ENCODE assay signal across 9 mouse cellular contexts in the genomic region with DNA sequence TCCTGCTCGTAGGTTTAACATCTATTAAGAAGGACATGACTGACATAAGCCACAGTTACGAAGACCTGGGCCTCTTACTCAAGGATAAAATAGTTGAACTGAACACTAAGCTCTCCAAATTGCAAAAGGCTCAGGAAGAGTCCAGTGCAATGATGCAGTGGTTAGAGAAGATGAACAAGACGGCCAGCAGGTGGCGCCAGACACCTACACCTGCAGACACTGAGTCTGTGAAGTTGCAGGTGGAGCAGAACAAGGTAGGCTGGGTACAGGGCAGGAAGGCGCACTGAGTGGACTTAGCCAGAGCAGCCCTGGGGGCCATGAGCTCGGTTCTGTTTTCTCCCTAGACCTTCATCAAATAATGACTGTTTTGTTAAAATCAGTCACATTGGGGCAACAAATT.
DNase-seq lines count a peak whose midpoint lies in the region; TF ChIP-seq lines count a peak whose summit lies in the region.
"Had no signal": no experiment of that assay in that cellular context is flagged by ENCODE, and none has a peak within 500 bp of the region (broad histone marks: within the 10 kb centered on the region; RNA-seq: fewer than 3 reads in every experiment).

No protein-coding gene starts in this region.

- no peak overlapping the region for H3K4me2 ChIP-seq in CH12.LX (ENCODE audit: insufficient read depth, low read depth, poor library complexity, severe bottlenecking)
- H3K4me2 ChIP-seq: limb, embryonic 15.5 days had no signal

- intact Hi-C loops in heart, postnatal 36 days (cut with DNase I), result loop anchor here (1.0 to 5.0 kb wide), 2 partner anchors 59 to 192 kb away; no protein-coding TSS in a partner anchor

- no peak for TF ChIP-seq EP300 in CH12.LX (IDR thresholded peaks at IDR 0.05; ENCODE audit: low read length)

- no peaks in the 10 kb centered on the region for H3K27me3 ChIP-seq in CH12.LX (replicated peaks)
- peaks cover 10% of the 10 kb centered on the region; the same call in 1 of the 2 replicates for H3K27me3 ChIP-seq in forebrain, embryonic 10.5 days (ENCODE audit: poor library complexity, severe bottlenecking)
- H3K27me3 ChIP-seq: limb, embryonic 15.5 days had no signal

- H3K4me3 ChIP-seq in CH12.LX (replicated peaks in 1 of 3; ENCODE audit: low read depth in 2 of 3, low read length in 2 of 3, poor library complexity in 1 of 3), result no peak overlapping the region
- no peak overlapping the region for H3K4me3 ChIP-seq in forebrain, embryonic 10.5 days
- no peak overlapping the region for H3K4me3 ChIP-seq in lung, adult 2 months (replicated peaks; ENCODE audit: extremely low read depth, low read depth, low read length)
- H3K4me3 ChIP-seq: limb, embryonic 15.5 days had no signal

- peak; percentile 81 to 98 for TF ChIP-seq CTCF in CH12.LX (conservative IDR thresholded peaks at IDR 0.05 in 1 of 2, IDR thresholded peaks at IDR 0.05 in 1 of 2; ENCODE audit: low read depth in 2 of 2, low read length in 2 of 2)
- TF ChIP-seq CTCF in brain, embryonic 14.5 days (IDR thresholded peaks at IDR 0.05; ENCODE audit: borderline replicate concordance, extremely low read depth, insufficient read depth, insufficient read length), result peak; percentile 88
- TF ChIP-seq CTCF in lung, adult 2 months (IDR thresholded peaks at IDR 0.05; ENCODE audit: insufficient read depth, low read length), result peak; percentile 98

- in situ Hi-C loops in CH12.LX (cut with MboI; ENCODE audit: low pct_ligation_motif_present, low pct_unique_long_range_greater_than_20kb, low sequenced_read_pairs), result no loop called here

- H3K27ac ChIP-seq in CH12.LX (ENCODE audit: insufficient read depth, low read depth), result no peak overlapping the region
- H3K27ac ChIP-seq in forebrain, embryonic 10.5 days, result no peak overlapping the region
- H3K27ac ChIP-seq: limb, embryonic 15.5 days had no signal

- no peak overlapping the region for H3K9ac ChIP-seq in CH12.LX (ENCODE audit: insufficient read depth, low read depth)
- H3K9ac ChIP-seq: limb, embryonic 15.5 days had no signal

- dilution Hi-C loops in CH12.LX (cut with MboI; ENCODE audit: extremely low pct_ligation_motif_present, extremely low pct_unique_long_range_greater_than_20kb, low sequenced_read_pairs), result no loop called here

- TF ChIP-seq POLR2A in CH12.LX (IDR thresholded peaks at IDR 0.05; ENCODE audit: low read depth, low read length), result no peak
- TF ChIP-seq POLR2A in brain, embryonic 14.5 days (IDR thresholded peaks at IDR 0.05; ENCODE audit: borderline replicate concordance, extremely low read depth, insufficient read depth, insufficient read length, poor library complexity, severe bottlenecking), result no peak
- no peak for TF ChIP-seq POLR2A in lung, adult 2 months (IDR thresholded peaks at IDR 0.05; ENCODE audit: borderline replicate concordance, extremely low read depth, low read depth, low read length)

- peak; percentile 84 for DNase-seq in CH12.LX (ENCODE audit: extremely low read depth)
- DNase-seq in brain, embryonic 14.5 days (ENCODE audit: low read depth), result peak; percentile 89
- peak; percentile 72 for DNase-seq in forebrain, embryonic 10.5 days (ENCODE audit: extremely low spot score, low spot score)
- DNase-seq in heart, postnatal 36 days, result peak; percentile 74 to 84
- DNase-seq in layer of hippocampus, adult 11-12 months (ENCODE audit: low spot score), result peak; percentile 71
- DNase-seq in lung, adult 2 months, result peak; percentile 74
- peak; percentile 46 for DNase-seq in ovary, adult 18-20 months (ENCODE audit: low spot score)
- DNase-seq in thymus, adult 18-20 months, result peak; percentile 44 to 48

- no peaks in the 10 kb centered on the region for H3K9me3 ChIP-seq in CH12.LX (replicated peaks; ENCODE audit: low read length)
- H3K9me3 ChIP-seq in forebrain, embryonic 10.5 days, result no peaks in the 10 kb centered on the region
- H3K9me3 ChIP-seq: limb, embryonic 15.5 days had no signal

- peaks cover 8 to 52% of the 10 kb centered on the region in 2 experiments for H3K36me3 ChIP-seq in CH12.LX (replicated peaks in 1 of 2; ENCODE audit: control insufficient read depth in 1 of 2, insufficient read depth in 1 of 2, low read length in 1 of 2)
- peaks cover 17% of the 10 kb centered on the region for H3K36me3 ChIP-seq in forebrain, embryonic 10.5 days (replicated peaks)

- TF ChIP-seq RAD21 in CH12.LX (IDR thresholded peaks at IDR 0.05; ENCODE audit: low read depth, low read length), result peak; percentile 99

- H3K4me1 ChIP-seq in CH12.LX (ENCODE audit: control insufficient read depth in 1 of 2, insufficient read depth in 2 of 2), result peaks cover 12 to 50% of the 10 kb centered on the region in 2 experiments
- peaks cover 14% of the 10 kb centered on the region for H3K4me1 ChIP-seq in forebrain, embryonic 10.5 days
- H3K4me1 ChIP-seq in lung, adult 2 months (ENCODE audit: control insufficient read depth, insufficient read depth, low read length), result no peaks in the 10 kb centered on the region
- H3K4me1 ChIP-seq: limb, embryonic 15.5 days had no signal

- no peaks in the 10 kb centered on the region for H3K79me2 ChIP-seq in CH12.LX (replicated peaks; ENCODE audit: control insufficient read depth, extremely low read depth, insufficient read depth, poor library complexity, severe bottlenecking)

- WGBS in forebrain, embryonic 10.5 days, result 43% methylated on average over 6 of the region's 6 CpGs
- WGBS in lung, adult 2 months, result 28% methylated on average over 6 of the region's 6 CpGs

TF ChIP-seq in CH12.LX, 34 proteins besides CTCF, POLR2A, EP300 and RAD21:
- TF ChIP-seq USF2 (conservative IDR thresholded peaks at IDR 0.05; ENCODE audit: low read depth, low read length) (no peak), BHLHE40 (IDR thresholded peaks at IDR 0.05; ENCODE audit: low read depth, low read length) (peak; percentile 35; the same call in 1 of the 2 replicates), ZKSCAN1 (IDR thresholded peaks at IDR 0.05; ENCODE audit: borderline replicate concordance, low read depth, low read length) (no peak), NELFE (IDR thresholded peaks at IDR 0.05; ENCODE audit: low read depth, low read length) (peak; percentile 52; the same call in 1 of the 2 replicates), ETS1 (conservative IDR thresholded peaks at IDR 0.05; ENCODE audit: low read depth, low read length) (no peak), MAZ (IDR thresholded peaks at IDR 0.05; ENCODE audit: low read depth, low read length) (no peak; the same call in 1 of the 2 replicates), MEF2A (IDR thresholded peaks at IDR 0.05; ENCODE audit: borderline replicate concordance, low read depth, low read length) (peak; percentile 54; the same call in 1 of the 2 replicates), JUND (conservative IDR thresholded peaks at IDR 0.05; ENCODE audit: low read depth, low read length) (peak; percentile 32; the same call in 1 of the 2 replicates), E2F4 (IDR thresholded peaks at IDR 0.05; ENCODE audit: insufficient replicate concordance, low read depth, low read length) (no peak), TCF12 (IDR thresholded peaks at IDR 0.05; ENCODE audit: low read depth, low read length) (peak; percentile 62), JUN (IDR thresholded peaks at IDR 0.05; ENCODE audit: insufficient read depth, low read depth, low read length) (no peak), MXI1 (IDR thresholded peaks at IDR 0.05; ENCODE audit: low read depth, low read length) (peak; percentile 55; the same call in 1 of the 2 replicates), MAX (IDR thresholded peaks at IDR 0.05; ENCODE audit: low read length) (no peak), UBTF (IDR thresholded peaks at IDR 0.05; ENCODE audit: low read depth, low read length) (no peak), CHD2 (IDR thresholded peaks at IDR 0.05; ENCODE audit: low read length) (no peak), MYC (IDR thresholded peaks at IDR 0.05; ENCODE audit: low read depth, low read length) (no peak), SIN3A (IDR thresholded peaks at IDR 0.05; ENCODE audit: low read length) (peak; percentile 62; the same call in 1 of the 2 replicates), KAT2A (IDR thresholded peaks at IDR 0.05; ENCODE audit: insufficient replicate concordance, low read length) (no peak), GABPA (IDR thresholded peaks at IDR 0.05; ENCODE audit: insufficient replicate concordance, low read depth, low read length) (no peak), MAFK (IDR thresholded peaks at IDR 0.05; ENCODE audit: insufficient replicate concordance, low read length) (no peak), RCOR1 (conservative IDR thresholded peaks at IDR 0.05; ENCODE audit: low read depth, low read length) (peak; percentile 54; the same call in 1 of the 2 replicates), ZC3H11A (IDR thresholded peaks at IDR 0.05; ENCODE audit: low read depth, low read length) (peak; percentile 94), TBP (conservative IDR thresholded peaks at IDR 0.05; ENCODE audit: low read depth, low read length) (no peak), SMC3 (IDR thresholded peaks at IDR 0.05; ENCODE audit: low read depth, low read length) (peak; percentile 98), POLR2AphosphoS2 (IDR thresholded peaks at IDR 0.05; ENCODE audit: low read depth, low read length) (no peak), NRF1 (IDR thresholded peaks at IDR 0.05; ENCODE audit: low read depth, low read length) (peak; percentile 39; the same call in 1 of the 2 replicates), ELF1 (IDR thresholded peaks at IDR 0.05; ENCODE audit: low read depth, low read length) (peak; percentile 35; the same call in 1 of the 2 replicates), USF1 (IDR thresholded peaks at IDR 0.05; ENCODE audit: low read depth, low read length) (no peak), ZNF384 (IDR thresholded peaks at IDR 0.05; ENCODE audit: low read depth, low read length) (0 out of 2 replicates have a peak, but pooled peaks have one; percentile 10), IRF4 (IDR thresholded peaks at IDR 0.05; ENCODE audit: low read depth, low read length) (peak; percentile 73; the same call in 1 of the 2 replicates), HCFC1 (IDR thresholded peaks at IDR 0.05; ENCODE audit: low read depth, low read length) (no peak), CHD1 (IDR thresholded peaks at IDR 0.05; ENCODE audit: low read depth, low read length) (no peak), PAX5 (IDR thresholded peaks at IDR 0.05; ENCODE audit: low read length) (no peak), ZMIZ1 (IDR thresholded peaks at IDR 0.05; ENCODE audit: low read depth, low read length) (no peak)
